Mouse (Mus musculus) ES-E14 (cell line): ENCODE results near the gene Kpnb1.

ENCODE experiments used
- CHD2 ChIP-seq: IDR thresholded peaks from 2 replicates; pipeline ENCODE4 v1.6.1; 2014; ENCODE audit warnings: mild to moderate bottlenecking, low read depth, low read length, inconsistent platforms
- HCFC1 ChIP-seq: IDR thresholded peaks from 2 replicates; pipeline ENCODE4 v1.6.1; 2012; ENCODE audit warnings: low read length, inconsistent platforms, borderline replicate concordance; ENCODE audit not compliant: insufficient read depth
- MAFK ChIP-seq: IDR thresholded peaks from 2 replicates; pipeline ENCODE4 v1.6.1; 2014; ENCODE audit warnings: mild to moderate bottlenecking, low read depth, low read length, inconsistent platforms; ENCODE audit not compliant: insufficient read depth
- ZC3H11A ChIP-seq: IDR thresholded peaks from 2 replicates; pipeline ENCODE4 v1.6.1; 2012; ENCODE audit warnings: low read depth, mild to moderate bottlenecking, inconsistent platforms, low read length, borderline replicate concordance
- ZNF384 ChIP-seq: IDR thresholded peaks from 2 replicates; pipeline ENCODE4 v1.6.1; 2012; ENCODE audit warnings: low read depth, low read length, inconsistent platforms

DNA sequence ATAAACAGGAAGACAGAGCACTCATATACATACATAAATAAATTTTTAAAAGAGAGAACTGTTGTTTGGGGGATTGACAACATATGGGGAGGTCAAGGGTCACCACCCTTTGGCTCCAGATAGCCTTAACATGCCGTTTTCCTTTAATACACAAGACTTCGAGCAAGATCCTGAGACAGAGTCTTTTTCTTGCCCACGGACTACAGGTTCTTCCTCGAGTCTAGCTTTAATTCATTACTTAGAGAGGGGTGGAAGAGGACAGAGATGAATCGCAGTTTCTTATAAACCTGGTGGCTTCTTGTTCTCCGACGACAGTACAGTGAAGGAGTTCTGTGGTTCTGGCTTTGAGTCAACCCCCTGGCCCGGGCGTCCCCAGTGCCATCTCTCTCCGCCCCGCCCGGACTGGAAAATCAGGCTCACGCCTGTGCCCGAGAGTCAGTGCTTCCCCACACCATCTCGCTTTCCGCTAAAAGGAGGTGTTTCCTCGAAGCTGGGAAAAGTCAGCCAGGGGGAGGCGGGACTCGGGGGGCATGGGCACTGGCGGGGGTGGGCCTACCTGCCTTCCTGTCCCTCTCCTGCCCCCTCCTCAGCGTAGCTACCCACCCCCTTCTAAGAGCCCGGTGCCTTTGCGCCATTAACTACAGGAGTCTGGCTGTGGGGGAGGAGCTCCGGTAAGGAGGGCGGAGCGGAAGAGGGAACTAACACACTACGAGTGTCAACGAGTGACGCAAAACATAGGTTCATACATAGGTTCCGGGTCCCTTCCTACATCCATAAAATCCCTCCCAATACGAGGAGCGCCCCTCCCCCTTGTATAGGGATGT lies 60.8 kb downstream of the Kpnb1 start:
- TF ChIP-seq MAFK, result no peak
- TF ChIP-seq ZC3H11A, result no peak
- no peak for TF ChIP-seq HCFC1
- no peak for TF ChIP-seq CHD2
- no peak for TF ChIP-seq ZNF384
